Mouse (Mus musculus) midbrain, embryonic 15.5 days (tissue): ENCODE measurements around the gene Fbl. TPM values are rescaled to one million over a fixed set of nuclear protein-coding genes. Genes with fewer than 3 reads are reported as not detected.
"Not testable (repeated sequence)": the region's sequence is repeated elsewhere in the genome, so short reads cannot be mapped to it uniquely, and the experiment has no call there.

ENCODE experiments used
- ATAC-seq: fragments of 200-750 bp; cut with Nextera tagmentation; replicated peaks from 2 replicates; pipeline ENCODE4 v1.8.0; 2017; ENCODE audit warnings: moderate TSS enrichment
- H3K27ac ChIP-seq: fragments of 300-500 bp; sonication (generic); 2 replicates; pipeline ENCODE4 v1.5.1; 2015; ENCODE audit warnings: mild to moderate bottlenecking, inconsistent platforms
- H3K27me3 ChIP-seq: fragments of 300-500 bp; sonication (generic); replicated peaks from 2 replicates; pipeline ENCODE4 v1.6.1; 2015; ENCODE audit warnings: inconsistent platforms
- H3K36me3 ChIP-seq: fragments of 300-500 bp; sonication (generic); replicated peaks from 2 replicates; pipeline ENCODE4 v1.6.1; 2015; ENCODE audit warnings: inconsistent platforms
- H3K4me1 ChIP-seq: fragments of 300-500 bp; sonication (generic); 2 replicates; pipeline ENCODE4 v1.6.1; 2015; ENCODE audit warnings: inconsistent platforms
- H3K4me2 ChIP-seq: fragments of 300-500 bp; sonication (generic); 2 replicates; pipeline ENCODE4 v1.6.1; 2015; ENCODE audit warnings: inconsistent platforms, mild to moderate bottlenecking, moderate library complexity
- H3K4me3 ChIP-seq: fragments of 300-500 bp; sonication (generic); 2 replicates; pipeline ENCODE4 v1.5.1; 2015; ENCODE audit warnings: mild to moderate bottlenecking, inconsistent platforms
- H3K9ac ChIP-seq: fragments of 300-500 bp; sonication (generic); 2 replicates; pipeline ENCODE4 v1.6.1; 2015; ENCODE audit warnings: mild to moderate bottlenecking, inconsistent platforms
- H3K9me3 ChIP-seq: fragments of 300-500 bp; sonication (generic); 2 replicates; pipeline ENCODE4 v1.6.1; 2016; ENCODE audit warnings: inconsistent platforms
- WGBS: fragments of 180-500 bp; shearing (Covaris S2); methylation state at CpG from one replicate; pipeline ENCODE4 v1.1.7; 2015; ENCODE audit warnings: mixed read lengths; 5-methylcytosine and 5-hydroxymethylcytosine counted together
- polyA plus RNA-seq: library from polyadenylated mRNA; unstranded; fragments of >200 nt; fragmentation: Nextera tagmentation; extraction: Ambion mirVana; gene quantifications from 2 replicates; pipeline ENCODE4 v1.2.1, GENCODE M21; 2015

Fbl gene
- polyA plus RNA-seq, 1 experiment from 2014 or later: 75.6 TPM

DNA sequence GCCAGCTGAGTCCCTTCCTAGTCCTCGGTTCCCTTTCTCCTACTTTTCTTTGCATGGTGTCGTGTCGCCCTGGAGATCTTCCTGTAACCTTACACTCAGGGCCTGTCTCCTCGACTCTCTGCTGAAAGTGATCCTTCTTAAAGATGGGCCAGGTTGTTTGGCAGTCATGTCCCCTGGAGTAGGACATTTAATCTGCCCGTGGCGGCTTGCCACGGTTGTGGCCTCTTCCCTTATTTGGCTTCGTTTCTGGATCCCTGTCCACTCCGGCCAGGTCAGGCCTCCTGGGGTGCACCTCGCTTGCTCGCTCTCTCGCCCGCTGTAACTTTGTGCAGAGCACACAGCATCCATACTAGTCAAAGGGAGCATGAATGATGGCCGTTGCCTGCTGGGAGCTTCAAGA lies 27.0 kb downstream of the Fbl start:
- H3K36me3 ChIP-seq: peaks cover 11% of the 10 kb centered on the region; the same call in 1 of the 2 replicates
- no peaks in the 10 kb centered on the region for H3K27me3 ChIP-seq
- no peaks in the 10 kb centered on the region for H3K4me1 ChIP-seq
- H3K27ac ChIP-seq: no peak overlapping the region
- WGBS: 79% methylated on average over 14 of the region's 14 CpGs
- no peaks in the 10 kb centered on the region for H3K9me3 ChIP-seq
- ATAC-seq: no peak
- no peak overlapping the region for H3K4me2 ChIP-seq
- H3K4me3 ChIP-seq: no peak overlapping the region
- no peak overlapping the region for H3K9ac ChIP-seq

DNA sequence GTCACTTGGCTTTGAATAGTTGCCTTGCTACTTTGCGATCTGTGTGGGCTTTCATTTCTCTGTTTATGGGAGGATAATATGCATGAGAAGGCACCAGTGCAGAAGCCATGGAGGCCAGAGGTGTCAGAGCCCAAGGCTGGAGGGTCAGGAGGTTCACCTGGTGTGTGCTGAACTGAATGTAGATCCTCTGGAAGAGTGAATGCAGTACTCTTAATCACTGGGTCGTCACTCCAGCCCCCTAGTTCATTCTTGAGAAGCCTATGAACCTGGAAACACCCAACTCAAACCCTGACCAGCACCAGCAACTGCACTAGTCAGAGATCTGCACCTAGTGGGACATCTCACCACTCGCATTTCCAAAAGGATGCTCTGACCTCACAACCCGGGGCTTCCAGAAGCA lies 29.5 kb downstream of the Fbl start:
- no peak overlapping the region for H3K4me2 ChIP-seq
- 82% methylated on average over 4 of the region's 4 CpGs for WGBS
- no peak overlapping the region for H3K9ac ChIP-seq
- ATAC-seq: no peak
- H3K36me3 ChIP-seq: peaks cover 2% of the 10 kb centered on the region; the same call in 1 of the 2 replicates
- H3K4me3 ChIP-seq: no peak overlapping the region
- no peaks in the 10 kb centered on the region for H3K9me3 ChIP-seq
- H3K4me1 ChIP-seq: no peaks in the 10 kb centered on the region
- H3K27me3 ChIP-seq: no peaks in the 10 kb centered on the region
- H3K27ac ChIP-seq: no peak overlapping the region

- no peaks in the 10 kb centered on the region for H3K36me3 ChIP-seq
- no peak for ATAC-seq
- H3K4me2 ChIP-seq: no peak overlapping the region
- no peak overlapping the region for H3K4me3 ChIP-seq
- no peak overlapping the region for H3K9ac ChIP-seq
- no peaks in the 10 kb centered on the region for H3K9me3 ChIP-seq
- H3K27ac ChIP-seq: no peak overlapping the region
- WGBS: 63% methylated on average over 17 of the region's 19 CpGs
- no peaks in the 10 kb centered on the region for H3K27me3 ChIP-seq
- H3K4me1 ChIP-seq: peaks cover 2% of the 10 kb centered on the region; the same call in 1 of the 2 replicates
Measured at GRCm38 (mm10) chr7:28203207-28204108, 33.9 kb downstream of the Fbl start.

DNA sequence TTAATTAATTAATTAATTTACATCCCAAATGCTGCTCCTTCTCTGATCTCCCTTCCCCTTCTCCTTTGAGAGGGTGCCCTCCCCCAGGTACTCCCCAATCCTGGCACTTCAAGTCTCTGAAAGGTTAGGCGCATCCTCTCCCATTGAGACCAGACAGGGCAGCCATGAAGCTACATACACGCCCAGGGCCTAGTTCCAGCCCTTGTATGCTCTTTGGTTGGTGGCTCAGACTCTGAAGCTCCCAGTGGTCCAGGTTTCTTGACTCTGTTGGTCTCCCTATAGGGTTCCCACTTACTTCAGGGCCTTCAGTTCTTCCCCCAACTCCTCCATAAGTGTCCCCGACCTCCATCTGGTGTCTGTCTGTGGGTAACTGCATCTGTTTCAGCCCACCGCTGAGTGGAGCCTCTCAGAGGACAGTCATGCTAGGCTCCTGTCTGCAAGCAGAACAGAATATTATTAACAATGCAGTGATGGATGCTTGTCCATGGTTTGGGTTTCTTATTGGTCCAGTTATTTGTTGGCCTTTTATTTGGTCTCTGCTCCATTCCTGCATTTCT lies 36.6 kb downstream of the Fbl start:
- no peak for ATAC-seq
- Histone ChIP-seq H3K9ac (no peak overlapping the region), H3K27ac (no peak overlapping the region), H3K4me1 (peaks cover 4% of the 10 kb centered on the region; the same call in 1 of the 2 replicates), H3K27me3 (no peaks in the 10 kb centered on the region), H3K4me3 (no peak overlapping the region), H3K36me3 (no peaks in the 10 kb centered on the region), H3K9me3 (no peaks in the 10 kb centered on the region), H3K4me2 (no peak overlapping the region)
- 75% methylated on average over 4 of the region's 4 CpGs for WGBS

DNA sequence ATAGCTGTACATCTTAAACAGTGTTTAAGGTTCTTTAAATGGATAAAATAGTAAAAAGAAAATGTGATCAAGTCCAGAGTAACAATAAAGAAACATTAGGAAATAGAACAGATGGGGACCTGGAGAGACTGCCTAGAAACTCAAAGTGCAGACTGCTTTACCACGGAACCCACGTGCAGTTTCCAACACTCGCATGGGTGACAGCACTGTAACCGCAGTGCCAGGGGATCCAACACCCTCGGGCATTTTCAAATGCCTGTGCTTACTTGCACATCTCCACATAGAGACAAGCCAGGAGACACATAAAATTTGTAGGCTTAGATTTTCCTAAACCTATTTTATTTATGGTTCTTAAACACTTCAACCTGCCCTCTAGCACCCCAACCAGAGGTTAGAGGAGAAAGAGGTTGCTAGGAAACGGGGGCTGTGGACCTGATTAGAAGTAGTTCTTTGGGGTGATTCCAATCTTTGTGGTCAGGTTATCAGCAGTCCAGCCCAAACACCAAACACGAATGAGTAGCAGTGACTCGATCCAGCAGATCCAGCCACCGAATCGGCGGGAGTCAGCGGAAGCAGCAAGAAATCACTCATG lies 39.0 kb downstream of the Fbl start:
- ATAC-seq: peak; percentile 14; the same call in 1 of the 2 replicates
- peaks cover 4% of the 10 kb centered on the region; the same call in 1 of the 2 replicates for H3K4me1 ChIP-seq
- 44% methylated on average over 12 of the region's 12 CpGs for WGBS
- no peaks in the 10 kb centered on the region for H3K27me3 ChIP-seq
- 0 out of 2 replicates have a peak overlapping the region, but pooled peaks have one; percentile 49 for H3K27ac ChIP-seq
- H3K4me2 ChIP-seq: peak overlapping the region; percentile 54
- peak overlapping the region; percentile 31 for H3K4me3 ChIP-seq
- no peaks in the 10 kb centered on the region for H3K36me3 ChIP-seq
- H3K9me3 ChIP-seq: no peaks in the 10 kb centered on the region
- peak overlapping the region; percentile 34 for H3K9ac ChIP-seq

DNA sequence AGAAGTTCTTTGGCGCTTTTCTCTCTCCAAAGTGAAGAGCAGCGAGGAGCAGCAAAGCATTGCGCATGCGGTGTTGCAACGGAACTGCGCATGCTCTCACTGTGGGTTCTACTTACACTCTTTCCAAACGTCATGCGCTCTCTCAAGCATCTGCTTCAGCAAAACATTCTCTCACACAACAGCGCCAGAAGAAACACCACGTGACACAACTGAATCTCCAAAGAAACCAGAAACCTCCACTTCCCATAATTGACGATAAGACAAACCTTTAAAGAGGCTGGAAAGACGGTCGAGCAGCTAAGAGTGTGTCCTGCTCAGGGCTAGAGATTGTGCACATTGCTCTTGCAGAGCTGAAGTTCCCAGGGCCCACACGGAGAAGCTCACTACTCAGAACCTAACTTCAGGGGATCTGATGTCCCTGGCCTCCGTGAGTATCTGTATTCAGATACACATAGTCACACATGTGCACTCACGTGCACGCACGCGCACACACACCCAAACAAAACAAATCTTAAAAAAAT lies 39.5 kb downstream of the Fbl start:
- WGBS: 60% methylated on average over 19 of the region's 19 CpGs
- peak; percentile 45; the same call in 1 of the 2 replicates for ATAC-seq
- peak overlapping the region; percentile 53; the same call in 1 of the 2 replicates for H3K27ac ChIP-seq

DNA sequence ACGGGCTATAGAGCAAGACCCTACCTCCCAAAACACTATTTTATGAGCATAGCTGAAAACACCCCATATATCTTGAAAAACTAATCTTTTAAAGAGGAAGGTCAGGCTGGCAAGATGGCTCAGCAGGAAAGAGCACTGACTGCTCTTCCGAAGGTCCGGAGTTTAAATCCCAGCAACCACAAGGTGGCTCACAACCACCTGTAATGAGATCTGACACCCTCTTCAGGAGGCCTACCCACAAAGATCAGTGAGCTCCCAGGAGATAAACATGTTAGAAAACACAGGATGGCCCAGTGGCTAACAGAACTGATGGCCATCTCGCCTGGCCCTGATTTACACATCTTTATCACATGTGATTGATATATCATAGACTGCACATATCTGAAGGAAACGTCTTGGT lies 41.2 kb downstream of the Fbl start:
- 52% methylated on average over 5 of the region's 5 CpGs for WGBS
- H3K4me2 ChIP-seq: no peak overlapping the region
- ATAC-seq: no peak
- no peak overlapping the region for H3K27ac ChIP-seq
- no peaks in the 10 kb centered on the region for H3K36me3 ChIP-seq
- H3K4me3 ChIP-seq: no peak overlapping the region
- H3K4me1 ChIP-seq: peaks cover 4% of the 10 kb centered on the region; the same call in 1 of the 2 replicates
- no peak overlapping the region for H3K9ac ChIP-seq
- H3K27me3 ChIP-seq: no peaks in the 10 kb centered on the region
- H3K9me3 ChIP-seq: no peaks in the 10 kb centered on the region

More for the DNA sequence above, 39.5 kb downstream of the Fbl start:
- H3K4me2 ChIP-seq: peak overlapping the region; percentile 54
- H3K4me1 ChIP-seq: peaks cover 4% of the 10 kb centered on the region; the same call in 1 of the 2 replicates
- no peaks in the 10 kb centered on the region for H3K27me3 ChIP-seq
- no peaks in the 10 kb centered on the region for H3K9me3 ChIP-seq
- H3K4me3 ChIP-seq: peak overlapping the region; percentile 31
- no peaks in the 10 kb centered on the region for H3K36me3 ChIP-seq
- peak overlapping the region; percentile 34; the same call in 1 of the 2 replicates for H3K9ac ChIP-seq

DNA sequence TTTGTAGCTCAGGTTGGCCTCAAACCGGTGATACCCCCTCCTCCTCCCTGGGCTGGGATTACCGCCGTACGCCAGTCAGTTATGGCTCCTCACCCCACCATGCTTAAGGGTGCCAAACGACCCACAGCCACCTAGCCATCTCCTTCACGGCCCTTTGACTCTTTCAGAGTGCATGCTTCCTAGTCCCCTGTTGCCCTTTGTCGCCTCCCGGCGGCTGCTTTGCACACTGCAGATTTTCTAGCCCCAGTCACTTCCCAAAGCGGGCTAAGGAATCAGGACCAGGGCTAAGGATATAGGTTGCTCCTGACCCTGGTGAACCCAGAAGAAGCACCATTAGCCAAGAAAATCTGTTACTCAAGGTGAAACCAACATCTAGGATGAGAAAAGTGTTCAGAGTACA lies 44.6 kb downstream of the Fbl start:
- no peak for ATAC-seq
- H3K9me3 ChIP-seq: no peaks in the 10 kb centered on the region
- H3K36me3 ChIP-seq: no peaks in the 10 kb centered on the region
- no peaks in the 10 kb centered on the region for H3K4me1 ChIP-seq
- H3K9ac ChIP-seq: no peak overlapping the region
- H3K27me3 ChIP-seq: no peaks in the 10 kb centered on the region
- H3K4me3 ChIP-seq: no peak overlapping the region
- no peak overlapping the region for H3K4me2 ChIP-seq
- H3K27ac ChIP-seq: no peak overlapping the region
- 44% methylated on average over 10 of the region's 10 CpGs for WGBS

- WGBS: 91% methylated on average over 2 of the region's 2 CpGs
Measured at GRCm38 (mm10) chr7:28215950-28216349, 46.4 kb downstream of the Fbl start.

DNA sequence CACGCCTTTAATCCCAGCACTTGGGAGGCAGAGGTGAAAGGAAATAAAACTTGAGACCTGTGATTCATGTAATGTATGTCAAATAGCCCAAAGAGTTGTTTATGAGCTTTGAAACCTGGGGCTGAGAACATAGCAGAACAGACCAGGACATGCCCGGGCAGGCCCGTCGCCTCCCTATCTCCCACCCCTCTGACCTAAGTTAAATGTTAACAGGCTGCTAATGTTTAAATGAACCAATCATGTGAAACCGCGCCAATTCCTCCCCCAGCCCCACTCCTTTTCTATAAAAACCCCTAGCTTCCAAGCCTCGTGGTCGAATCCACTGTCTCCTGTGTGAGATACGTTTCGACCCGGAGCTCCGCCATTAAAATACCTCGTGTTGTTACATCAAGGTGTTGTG lies 48.3 kb downstream of the Fbl start:
- H3K27ac ChIP-seq, H3K4me3 ChIP-seq, ATAC-seq, H3K9ac ChIP-seq, H3K4me1 ChIP-seq, H3K27me3 ChIP-seq, H3K4me2 ChIP-seq, H3K9me3 ChIP-seq, H3K36me3 ChIP-seq: not testable (repeated sequence)
- 91% methylated on average over 13 of the region's 13 CpGs for WGBS

More at GRCm38 (mm10) chr7:28215950-28216349, 46.4 kb downstream of the Fbl start:
- H3K4me3 ChIP-seq, H3K36me3 ChIP-seq, H3K4me2 ChIP-seq, H3K4me1 ChIP-seq, H3K9me3 ChIP-seq, H3K27me3 ChIP-seq, H3K27ac ChIP-seq, ATAC-seq, H3K9ac ChIP-seq: not testable (repeated sequence)

GRCm38 (mm10) chr7:28218951-28219740 lies 49.6 kb downstream of the Fbl start:
- H3K4me1 ChIP-seq, H3K36me3 ChIP-seq, H3K4me3 ChIP-seq, H3K27me3 ChIP-seq, ATAC-seq, H3K4me2 ChIP-seq, H3K9ac ChIP-seq, H3K27ac ChIP-seq, H3K9me3 ChIP-seq: not testable (repeated sequence)
- WGBS: 80% methylated on average over 20 of the region's 20 CpGs
